Mouse (Mus musculus) left cerebral cortex, postnatal 36 days (tissue): ENCODE results near the gene Apon. TPM values are rescaled to one million over a fixed set of nuclear protein-coding genes. Genes with fewer than 3 reads are reported as not detected.
"Not testable (repeated sequence)": the region's sequence is repeated elsewhere in the genome, so short reads cannot be mapped to it uniquely, and the experiment has no call there.

ENCODE experiments used
- DNase-seq, 2 experiments: peaks; one replicate each; pipeline ENCODE4 v3.0.0; 2021 to 2022; ENCODE audit warnings: low spot score in 2 of 2, mixed read lengths in 1 of 2
- intact Hi-C: fragments of 180-260 bp; cut with DNase I; formaldehyde crosslinking; loops from one replicate; pipeline ENCODE4 v1.15.1; 2025
- total RNA-seq, 2 experiments: library from RNA; stranded (reverse); gene quantifications; 2 replicates each; pipeline ENCODE4 v1.2.3; 2021

The Apon gene
- total RNA-seq, 2 experiments from 2014 or later: not detected

DNA sequence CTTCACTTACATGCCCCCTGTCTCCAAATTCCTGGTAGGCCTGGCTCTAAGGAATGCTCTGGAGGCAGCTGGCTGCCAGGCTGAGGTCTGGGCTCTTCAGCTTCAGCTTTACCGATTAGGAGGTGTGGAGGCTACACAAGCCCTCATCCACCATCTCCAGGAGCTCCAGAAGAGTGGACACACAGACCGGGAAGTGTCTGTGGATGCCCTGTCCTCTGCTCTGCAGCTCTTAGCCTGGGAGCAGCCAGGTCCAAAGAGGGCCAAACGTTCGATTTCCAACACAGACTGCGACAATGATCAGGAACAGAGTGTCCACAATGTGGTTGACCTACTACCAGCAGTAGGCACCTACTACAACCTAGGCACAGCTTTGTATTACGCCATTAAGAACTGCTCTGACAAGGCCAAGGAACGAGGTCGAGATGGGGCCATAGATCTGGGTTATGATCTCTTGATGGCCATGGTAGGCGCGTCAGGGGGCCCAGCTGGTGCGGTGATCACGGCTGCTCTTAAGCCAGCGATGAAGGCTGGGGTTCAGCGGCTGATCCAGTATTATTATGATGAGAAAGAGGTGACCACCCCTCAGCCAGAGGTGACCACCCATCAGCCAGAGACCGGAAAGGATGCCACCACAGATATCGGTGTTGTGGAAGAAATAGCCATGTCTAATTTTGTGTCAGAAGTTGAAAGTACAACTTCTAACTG is 15.5 kb downstream of the Apon start:
- DNase-seq: no peak
- intact Hi-C loops: no loop called here

DNA sequence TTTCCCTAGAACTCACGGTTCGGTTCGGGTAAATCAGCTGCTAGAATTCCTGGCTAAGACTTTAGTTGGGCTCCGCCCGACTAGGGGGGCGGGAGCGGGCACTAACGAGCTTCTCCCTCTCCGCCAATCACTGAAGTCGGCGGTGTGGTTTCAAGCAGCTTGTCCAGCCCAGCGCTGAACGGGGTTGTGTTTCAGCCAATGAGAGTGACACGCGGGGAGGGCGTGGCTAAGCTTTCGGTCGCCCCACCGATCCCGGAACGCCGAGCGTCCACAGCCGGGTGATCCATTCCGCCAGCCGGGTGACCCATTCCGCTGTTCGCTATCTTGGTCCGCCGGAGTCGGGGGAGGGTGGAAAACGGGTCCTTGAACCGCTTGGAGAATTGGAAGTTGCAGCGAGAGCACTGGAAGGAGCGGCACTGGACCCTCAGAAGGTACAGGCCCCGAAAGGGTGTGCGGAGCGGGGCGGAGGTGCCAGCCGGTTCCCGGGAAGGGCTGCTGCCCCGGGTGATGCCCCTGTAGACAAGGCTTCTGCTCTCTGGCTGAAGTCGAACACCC is 16.5 kb downstream of the Apon start, which contains the start of gene Stat2:
Gene Stat2 (plus strand): TSS at position 273 of the 555 bp plus-strand sequence.
- intact Hi-C loops: no loop called here
- peak; percentile 94 to 97 for DNase-seq

DNA sequence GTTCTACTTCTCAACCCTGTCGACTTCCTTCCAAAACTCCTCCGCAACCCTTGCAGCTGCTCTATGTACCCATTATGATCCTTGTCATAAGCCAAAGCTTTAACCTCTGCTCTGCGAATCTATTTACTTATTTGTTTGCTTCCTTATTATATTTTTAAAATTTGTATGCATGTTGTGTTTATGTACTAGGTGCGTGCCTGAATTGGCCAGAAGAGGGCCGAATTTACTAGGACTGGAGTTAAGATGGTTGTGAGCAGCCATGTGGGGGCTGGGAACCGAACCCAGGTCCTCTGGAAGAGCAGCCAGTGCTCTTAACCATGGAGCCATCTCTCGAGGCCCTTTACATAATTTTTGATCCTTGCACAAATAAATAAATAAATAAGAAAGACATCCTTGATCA is 17.0 kb downstream of the Apon start:
- no peak for DNase-seq
- intact Hi-C loops: no loop called here

DNA sequence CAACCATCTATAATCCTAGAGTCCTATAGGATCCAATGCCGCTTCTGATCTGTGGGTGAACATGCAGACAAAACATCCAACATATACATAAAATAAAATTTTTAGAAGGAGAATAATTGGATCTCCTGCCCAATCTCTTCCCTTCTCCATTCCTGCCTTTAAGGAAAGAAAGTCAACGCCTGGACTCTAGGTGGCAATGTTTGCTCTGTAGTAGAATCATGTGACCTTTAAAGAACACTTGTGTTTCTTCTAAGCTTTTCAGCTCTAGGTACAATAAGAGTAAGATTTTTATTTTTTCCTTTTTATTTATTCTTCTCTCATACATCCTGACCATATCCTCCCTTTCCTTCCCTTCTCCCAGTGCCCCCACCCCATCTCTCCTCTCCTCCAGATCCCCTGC is 18.0 kb downstream of the Apon start:
- intact Hi-C loops: no loop called here
- DNase-seq: no peak

DNA sequence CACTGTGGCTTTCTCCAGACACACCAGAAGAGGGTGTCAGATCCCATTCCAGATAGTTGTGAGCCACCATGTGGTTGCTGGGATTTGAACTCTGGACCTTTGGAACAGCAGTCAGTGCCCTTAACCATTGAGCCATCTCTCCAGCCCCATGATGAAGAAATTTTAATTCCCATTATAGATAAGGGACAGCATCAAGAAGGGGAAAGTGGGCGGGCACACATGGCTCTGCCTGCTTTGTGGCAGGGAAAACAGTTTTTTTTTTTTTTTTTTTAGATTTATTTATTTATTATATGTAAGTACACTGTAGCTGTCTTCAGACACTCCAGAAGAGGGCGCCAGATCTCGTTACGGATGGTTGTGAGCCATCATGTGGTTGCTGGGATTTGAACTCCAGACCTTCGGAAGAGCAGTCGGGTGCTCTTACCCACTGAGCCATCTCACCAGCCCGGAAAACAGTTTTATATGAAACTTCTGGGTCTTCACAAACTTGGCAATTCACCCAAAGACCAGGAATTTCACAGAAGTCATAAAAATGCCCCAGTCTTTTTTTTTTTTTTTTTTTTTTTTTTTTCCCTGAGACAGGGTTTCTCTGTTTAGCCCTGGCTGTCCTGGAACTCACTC is 19.0 kb downstream of the Apon start:
- intact Hi-C loops, DNase-seq: not testable (repeated sequence)

DNA sequence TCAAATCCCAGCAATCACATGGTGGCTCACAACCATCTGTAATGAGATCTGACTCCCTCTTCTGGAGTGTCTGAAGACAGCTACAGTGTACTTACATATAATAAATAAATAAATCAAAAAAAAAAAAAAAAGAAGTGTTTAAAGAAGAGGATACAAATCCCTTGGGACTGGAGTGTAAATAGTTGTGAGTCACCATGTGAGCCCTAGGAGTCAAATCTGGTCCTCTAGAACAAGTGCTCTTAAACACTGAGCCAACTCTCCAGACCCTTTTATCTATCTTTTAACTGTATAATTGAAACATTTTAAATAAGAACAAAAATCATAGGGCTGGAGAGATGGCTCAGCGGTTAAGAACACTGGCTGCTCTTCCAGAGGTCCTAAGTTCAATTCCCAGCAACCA is 21.5 kb downstream of the Apon start:
- intact Hi-C loops: not testable (repeated sequence)

DNA sequence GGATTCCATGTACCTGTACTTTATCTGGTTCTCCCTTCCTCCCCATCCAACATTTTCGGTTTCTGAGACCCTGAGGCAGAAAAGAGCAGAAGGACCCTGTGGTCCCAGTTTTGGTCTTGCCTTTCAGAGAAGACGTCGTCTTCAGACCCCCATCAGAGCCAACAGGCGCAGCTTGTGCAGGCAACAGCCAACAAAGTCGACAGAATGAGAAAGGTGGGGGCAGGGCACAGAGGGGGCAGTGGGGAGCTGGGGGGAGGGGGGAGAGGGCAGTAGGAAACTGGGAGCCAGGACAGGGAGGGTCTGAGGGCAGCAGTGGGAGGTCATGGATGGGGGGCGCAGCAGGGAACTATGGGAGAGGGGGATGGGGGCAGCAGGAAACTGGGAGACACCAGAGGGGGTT is 24.3 kb downstream of the Apon start:
- intact Hi-C loops: no loop called here

More for the DNA sequence above, 21.5 kb downstream of the Apon start:
- DNase-seq: not testable (repeated sequence)

DNA sequence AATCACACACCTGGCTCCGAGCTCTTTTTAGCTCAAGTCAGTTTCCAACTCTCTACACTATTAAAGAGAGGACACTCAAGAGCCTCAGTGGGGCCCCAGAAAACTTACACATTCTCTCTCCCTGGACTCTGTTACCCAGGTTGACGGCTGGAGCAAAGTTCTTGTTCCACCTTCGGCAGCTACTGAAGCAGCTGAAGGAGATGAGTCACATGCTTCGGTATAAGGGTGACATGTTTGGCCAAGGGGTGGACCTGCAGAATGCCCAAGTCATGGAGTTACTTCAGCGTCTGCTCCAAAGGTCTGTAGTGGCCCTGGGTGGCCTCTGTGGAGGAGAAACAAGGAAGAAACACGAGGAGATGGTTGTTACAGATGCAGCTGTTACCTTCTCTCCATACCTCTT is 27.0 kb downstream of the Apon start:
- intact Hi-C loops: no loop called here
- DNase-seq: no peak

More for the DNA sequence above, 24.3 kb downstream of the Apon start:
- DNase-seq: no peak

DNA sequence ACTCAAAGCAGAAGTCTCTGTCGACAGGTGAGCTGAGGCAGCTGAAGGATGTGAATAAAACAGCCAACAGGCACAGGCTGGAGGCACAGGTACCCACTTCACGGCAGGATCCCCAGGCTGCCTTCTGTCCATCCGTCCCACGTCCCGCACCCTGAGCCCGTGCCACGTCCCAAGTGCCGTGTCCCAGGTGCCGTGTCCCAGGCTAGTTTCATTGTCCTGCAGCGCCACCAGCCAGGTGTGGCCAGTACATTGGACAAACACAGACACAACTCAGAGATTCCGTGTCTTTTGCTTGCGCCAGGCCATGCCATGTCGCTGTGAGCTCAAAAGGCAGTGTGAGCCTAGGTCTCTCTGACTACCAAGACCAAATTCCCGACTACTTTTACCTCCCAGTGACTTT is 27.8 kb downstream of the Apon start:
- intact Hi-C loops: no loop called here
- DNase-seq: no peak

DNA sequence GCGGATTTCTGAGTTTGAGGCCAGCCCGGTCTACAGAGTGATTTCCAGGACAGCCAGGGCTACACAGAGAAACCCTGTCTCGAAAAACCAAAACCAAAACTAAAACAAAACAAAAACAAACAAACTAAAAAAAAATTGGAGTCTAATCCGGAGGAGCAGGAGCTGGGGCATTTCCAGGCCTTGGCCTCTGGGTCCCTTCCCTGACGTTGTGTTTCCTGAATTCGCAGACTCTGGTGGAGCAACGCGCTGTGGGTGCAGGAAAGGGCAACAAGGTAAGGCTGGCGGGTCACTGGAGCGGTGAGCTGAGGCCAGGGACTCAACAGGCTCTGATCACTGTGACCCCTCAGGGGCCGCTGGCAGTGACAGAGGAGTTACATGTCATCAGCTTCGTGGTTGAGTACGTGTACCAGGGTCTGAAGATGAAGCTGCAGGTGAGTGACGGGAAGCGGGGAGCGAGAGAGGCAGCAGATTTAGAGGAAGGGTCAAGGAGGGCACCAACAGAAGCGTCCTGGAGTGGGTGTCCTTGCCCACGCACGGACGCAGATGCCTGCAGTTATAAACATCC is 29.1 kb downstream of the Apon start:
- intact Hi-C loops: no loop called here
- no peak for DNase-seq

DNA sequence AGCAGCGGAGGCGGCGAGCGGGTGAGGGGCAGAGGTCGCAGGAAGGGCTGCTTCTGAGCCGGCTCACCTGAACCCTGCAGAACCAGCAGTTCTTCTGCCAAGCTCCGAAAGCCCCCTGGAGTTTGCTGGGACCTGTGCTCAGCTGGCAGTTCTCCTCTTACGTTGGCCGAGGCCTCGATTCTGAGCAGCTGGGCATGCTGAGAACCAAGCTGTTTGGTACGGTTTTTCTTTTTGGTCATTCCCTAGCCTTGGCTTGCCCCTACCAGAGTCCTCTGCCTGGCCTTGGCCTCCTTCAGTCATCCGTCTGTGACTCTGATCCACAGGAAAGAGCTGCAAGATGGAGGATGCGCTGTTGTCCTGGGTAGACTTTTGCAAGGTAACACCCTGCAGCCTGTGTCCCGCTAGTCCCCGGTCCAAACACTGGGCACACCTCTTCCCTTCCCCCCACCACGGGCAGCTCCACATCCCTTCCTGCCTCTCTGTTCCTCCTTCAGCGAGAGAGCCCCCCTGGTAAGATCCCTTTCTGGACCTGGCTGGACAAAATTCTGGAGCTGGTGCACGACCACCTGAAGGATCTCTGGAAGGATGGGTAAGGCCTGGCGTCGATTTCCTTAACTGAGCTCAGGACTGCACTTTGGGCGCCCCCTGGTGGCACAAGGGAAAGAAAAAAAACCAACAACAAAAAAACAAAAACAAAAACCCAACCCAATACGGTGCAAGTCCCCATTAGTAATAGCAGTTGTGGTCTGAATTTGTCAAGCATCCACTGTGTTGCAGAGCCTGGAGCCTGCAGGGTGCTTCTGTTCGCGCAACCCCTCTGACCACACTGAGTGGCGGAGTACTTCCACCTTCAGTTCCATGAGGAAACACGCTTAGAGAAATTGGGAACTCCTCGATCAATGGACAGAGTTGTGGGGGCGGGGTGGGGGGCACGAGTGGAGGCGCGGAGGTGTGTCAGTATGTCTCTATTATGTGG is 30.0 kb downstream of the Apon start:
- intact Hi-C loops: loop anchor here (2.0 kb wide), 1 partner anchor 71 kb away; no protein-coding TSS in a partner anchor
- peak; percentile 43 to 49 for DNase-seq

DNA sequence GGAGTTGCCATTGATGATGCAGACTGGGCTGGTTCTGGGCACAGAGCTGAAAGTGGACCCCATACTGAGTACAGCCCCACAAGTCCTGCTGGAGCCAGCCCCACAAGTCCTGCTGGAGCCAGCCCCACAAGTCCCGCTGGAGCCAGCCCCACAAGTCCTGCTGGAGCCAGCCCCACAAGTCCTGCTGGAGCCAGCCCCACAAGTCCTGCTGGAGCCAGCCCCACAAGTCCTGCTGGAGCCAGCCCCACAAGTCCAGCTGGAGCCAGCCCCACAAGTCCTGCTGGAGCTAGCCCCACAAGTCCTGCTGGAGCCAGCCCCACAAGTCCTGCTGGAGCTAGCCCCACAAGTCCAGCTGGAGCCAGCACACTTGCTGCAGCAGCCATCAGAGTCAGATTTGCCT is 36.7 kb downstream of the Apon start:
- DNase-seq, intact Hi-C loops: not testable (repeated sequence)

DNA sequence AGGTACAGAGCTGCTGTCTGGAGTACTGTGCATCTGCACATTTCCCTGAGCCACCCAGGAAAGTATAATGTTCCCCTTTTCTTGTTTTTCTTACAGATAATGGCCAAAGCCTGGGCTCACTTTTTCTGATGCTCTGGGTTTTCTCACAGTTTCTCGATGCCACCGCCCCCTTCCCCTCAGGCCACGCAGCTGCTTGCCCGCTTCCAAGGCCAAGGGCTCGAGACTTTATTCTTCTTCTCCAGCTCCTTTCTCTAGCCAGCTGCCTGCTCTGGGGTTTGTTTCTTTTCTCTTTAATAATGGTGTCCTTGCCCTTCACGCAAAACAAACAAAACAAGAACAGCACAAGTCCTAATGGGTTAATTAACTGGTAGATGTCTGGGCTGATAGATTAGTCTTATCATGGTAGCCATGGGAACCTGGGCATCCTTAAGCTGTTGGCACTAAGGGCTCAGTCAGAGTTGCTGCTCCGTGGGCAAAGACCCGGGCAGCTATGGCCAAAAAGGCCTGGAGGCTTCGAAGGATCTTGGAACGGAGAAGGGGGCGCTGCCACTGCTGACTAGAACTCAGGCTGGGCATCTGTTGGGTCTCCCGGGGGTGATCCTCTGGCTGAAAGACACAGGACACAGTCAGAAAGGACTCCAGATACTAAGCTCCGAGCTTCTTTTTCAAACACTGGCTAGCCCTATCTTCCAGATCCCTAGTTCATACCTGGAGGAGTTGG is 42.6 kb downstream of the Apon start:
- no peak for DNase-seq
- intact Hi-C loops: no loop called here

DNA sequence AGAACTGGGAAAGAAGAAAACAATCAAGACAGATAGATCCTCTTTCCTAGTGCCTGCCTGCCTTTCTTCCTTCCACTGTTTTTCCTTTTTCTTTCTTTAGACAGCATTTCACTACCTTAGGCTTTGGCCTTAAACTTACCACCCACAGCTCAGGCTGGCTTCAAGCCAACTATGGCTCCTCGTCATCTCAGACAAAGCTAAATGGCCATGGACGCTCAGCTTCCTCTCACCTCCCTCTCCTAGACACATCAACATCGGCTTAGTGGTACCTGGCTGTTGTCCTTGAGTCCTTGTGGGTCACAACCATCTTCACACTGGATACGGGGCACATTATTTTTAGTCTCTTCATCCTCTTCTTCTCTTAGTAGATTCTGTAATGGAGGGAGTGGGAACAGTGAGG is 43.3 kb downstream of the Apon start:
- no peak for DNase-seq
- intact Hi-C loops: no loop called here

DNA sequence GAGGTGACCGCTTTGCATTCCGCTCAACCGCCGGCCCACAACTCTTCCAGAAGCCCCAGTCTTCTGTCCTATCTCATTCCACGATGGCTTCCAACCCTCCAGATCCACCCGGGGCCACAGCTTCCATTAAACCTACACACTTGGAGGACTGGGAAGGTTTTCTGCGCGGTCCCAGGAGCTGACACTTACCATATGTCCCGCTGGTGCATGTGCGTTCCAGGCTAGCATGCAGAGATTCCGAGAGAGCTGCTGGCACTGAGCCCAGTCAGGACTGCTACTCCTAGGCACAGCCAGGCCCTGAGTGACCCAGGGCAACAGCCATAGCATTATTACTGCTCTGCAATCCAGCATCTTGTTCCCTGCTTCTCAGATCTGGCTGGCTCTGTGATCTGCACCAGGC is 43.7 kb downstream of the Apon start:
- intact Hi-C loops: no loop called here
- DNase-seq: no peak

DNA sequence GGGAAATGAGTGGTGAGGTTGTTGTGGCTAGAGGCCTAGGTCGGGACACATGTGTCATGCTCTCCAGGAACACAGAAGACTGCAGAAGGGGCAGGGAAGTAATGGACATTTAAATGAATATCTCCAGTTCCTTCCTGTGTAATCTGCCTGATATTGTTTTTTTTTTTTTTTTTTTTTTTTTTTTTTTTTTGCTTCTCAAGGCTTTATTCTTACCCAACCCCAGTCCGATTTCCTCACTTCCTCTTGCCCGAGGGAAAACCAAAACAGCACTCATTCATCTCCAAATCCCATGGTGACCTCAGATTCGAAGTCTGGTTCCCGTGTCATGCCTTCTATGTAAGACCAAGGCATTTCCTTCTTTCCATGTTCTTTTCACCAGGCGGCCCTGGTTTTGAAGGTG is 44.3 kb downstream of the Apon start:
- intact Hi-C loops: no loop called here
- no peak for DNase-seq

DNA sequence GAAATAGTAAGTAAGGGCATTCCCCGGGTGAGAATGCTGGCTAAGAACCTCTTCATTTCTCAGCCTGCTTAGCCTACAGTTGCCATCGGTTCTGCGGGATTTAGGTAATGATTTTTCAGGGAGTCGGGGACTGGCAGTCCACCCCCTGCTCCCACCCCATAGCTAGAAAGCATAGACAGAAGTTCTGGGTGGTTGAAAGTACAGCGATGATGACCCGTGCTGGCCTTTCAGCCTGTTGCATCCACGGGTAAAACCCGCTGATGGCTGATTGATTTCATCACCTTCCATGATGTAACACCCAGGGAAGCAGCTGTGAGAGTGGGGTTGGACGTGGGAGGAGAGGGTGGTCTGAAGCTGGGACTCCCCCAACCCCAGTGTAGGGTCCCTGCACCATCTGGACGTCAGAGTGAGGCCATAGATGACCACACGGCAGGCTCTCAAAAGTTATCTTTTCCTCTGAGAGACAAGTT is 44.8 kb downstream of the Apon start, which contains the start of gene Il23a:
Gene Il23a (minus strand): TSS at position 51 of the 470 bp plus-strand sequence.
- DNase-seq: no peak
- intact Hi-C loops: no loop called here

DNA sequence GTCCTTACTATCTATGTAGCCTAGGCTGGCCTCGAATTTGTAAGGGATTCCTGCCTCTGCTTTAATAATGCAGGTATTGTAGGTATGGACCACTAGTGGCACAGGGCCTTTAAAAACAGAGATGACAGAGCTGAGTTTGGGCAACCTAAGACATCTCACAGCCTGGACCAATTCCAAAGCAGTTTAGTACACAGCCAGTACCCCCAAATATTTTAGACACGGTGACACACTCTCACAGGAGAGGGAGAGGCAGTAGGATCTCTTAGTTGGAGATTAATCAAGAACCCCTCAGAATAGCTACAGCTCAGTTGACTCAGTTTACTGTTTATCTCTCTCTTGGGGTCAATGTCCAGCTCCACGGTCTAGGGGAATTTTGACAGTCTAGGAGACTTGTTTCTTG is 48.5 kb downstream of the Apon start:
- intact Hi-C loops: no loop called here
- no peak for DNase-seq

DNA sequence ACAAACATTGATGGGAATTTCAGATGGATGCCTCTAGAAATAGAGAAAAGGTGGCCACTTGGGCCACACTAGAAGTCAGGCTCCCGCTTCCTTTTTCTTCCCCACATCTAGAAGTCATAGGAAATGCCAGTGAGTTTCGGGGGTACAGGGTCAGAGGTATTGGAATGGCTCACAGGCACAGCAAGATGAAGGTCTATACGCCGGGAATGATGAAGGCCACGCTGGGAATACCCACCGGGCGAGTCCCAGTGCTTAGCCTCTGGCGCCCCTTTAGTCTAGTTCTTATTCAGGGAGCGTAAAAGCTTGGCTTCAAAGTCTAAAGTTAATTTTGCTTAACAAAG is 48.9 kb downstream of the Apon start:
- intact Hi-C loops: no loop called here
- no peak for DNase-seq
